Mouse (Mus musculus) G1E (cell line): ENCODE measurements around the gene Gabarap. TPM values are rescaled to one million over a fixed set of nuclear protein-coding genes. Genes with fewer than 3 reads are reported as not detected.
"Not testable (repeated sequence)": the region's sequence is repeated elsewhere in the genome, so short reads cannot be mapped to it uniquely, and the experiment has no call there.

Source experiments
- ATAC-seq: 2 replicates; pipeline ENCODE4 v1.8.0; 2016; ENCODE audit warnings: mild to moderate bottlenecking; ENCODE audit not compliant: insufficient number of reproducible peaks, poor library complexity, low FRiP score, severe bottlenecking; ENCODE audit errors: extremely low read depth
- DNase-seq: peaks from one replicate; pipeline ENCODE4 v3.0.0; 2012; ENCODE audit warnings: low spot score
- H3K27me3 ChIP-seq: 2 replicates; pipeline ENCODE4 v1.6.1; 2012; ENCODE audit warnings: mild to moderate bottlenecking, low read length, inconsistent platforms; ENCODE audit not compliant: insufficient read depth
- H3K36me3 ChIP-seq: replicated peaks from 2 replicates; pipeline ENCODE3; 2012; ENCODE audit warnings: mild to moderate bottlenecking, inconsistent platforms
- H3K4me1 ChIP-seq: 2 replicates; pipeline ENCODE4 v1.6.1; 2012; ENCODE audit warnings: low read depth, low read length, inconsistent platforms, mixed read lengths; ENCODE audit not compliant: insufficient read depth
- H3K4me3 ChIP-seq: 2 replicates; pipeline ENCODE4 v1.5.1; 2012; ENCODE audit warnings: low read depth, mild to moderate bottlenecking, inconsistent platforms, low read length, moderate library complexity, mixed read lengths
- H3K9me3 ChIP-seq: replicated peaks from 2 replicates; pipeline ENCODE4 v1.6.1; 2012; ENCODE audit warnings: inconsistent platforms
- CTCF ChIP-seq: IDR thresholded peaks from 2 replicates; pipeline ENCODE4 v1.5.1; 2012; ENCODE audit warnings: low read depth, low read length, inconsistent platforms, mixed read lengths
- GATA1 ChIP-seq: IDR thresholded peaks from 2 replicates; pipeline ENCODE4 v1.6.1; 2012; ENCODE audit warnings: borderline replicate concordance, low read length, inconsistent platforms, mixed read lengths
- GATA2 ChIP-seq: IDR thresholded peaks from 2 replicates; pipeline ENCODE4 v1.6.1; 2012; ENCODE audit warnings: low read depth, low read length, inconsistent platforms, borderline replicate concordance
- POLR2AphosphoS5 ChIP-seq: IDR thresholded peaks from 2 replicates; pipeline ENCODE4 v1.6.1; 2012; ENCODE audit warnings: low read depth, low read length, inconsistent platforms; ENCODE audit not compliant: insufficient replicate concordance
- TAL1 ChIP-seq: conservative IDR thresholded peaks from 2 replicates; pipeline ENCODE4 v1.6.1; 2012; ENCODE audit warnings: low read depth, low read length, inconsistent platforms, mixed read lengths
- polyA plus RNA-seq: library from polyadenylated mRNA; stranded (reverse); fragments of >175 nt; gene quantifications from 2 replicates; pipeline ENCODE4 v1.2.3, GENCODE M21; 2012
- total RNA-seq, 2 experiments: library from RNA; stranded (forward) in 1 of 2; stranded (reverse) in 1 of 2; fragments of 200-1000 nt in 1 of 2; fragments of >200 nt in 1 of 2; fragmentation: Nextera tagmentation in 1 of 2; gene quantifications; 2 replicates each; pipeline ENCODE4 v1.2.3; 2014 to 2017

The Gabarap gene
- total and polyA plus RNA-seq, 3 experiments, result 345 to 762 (median 569) TPM

DNA sequence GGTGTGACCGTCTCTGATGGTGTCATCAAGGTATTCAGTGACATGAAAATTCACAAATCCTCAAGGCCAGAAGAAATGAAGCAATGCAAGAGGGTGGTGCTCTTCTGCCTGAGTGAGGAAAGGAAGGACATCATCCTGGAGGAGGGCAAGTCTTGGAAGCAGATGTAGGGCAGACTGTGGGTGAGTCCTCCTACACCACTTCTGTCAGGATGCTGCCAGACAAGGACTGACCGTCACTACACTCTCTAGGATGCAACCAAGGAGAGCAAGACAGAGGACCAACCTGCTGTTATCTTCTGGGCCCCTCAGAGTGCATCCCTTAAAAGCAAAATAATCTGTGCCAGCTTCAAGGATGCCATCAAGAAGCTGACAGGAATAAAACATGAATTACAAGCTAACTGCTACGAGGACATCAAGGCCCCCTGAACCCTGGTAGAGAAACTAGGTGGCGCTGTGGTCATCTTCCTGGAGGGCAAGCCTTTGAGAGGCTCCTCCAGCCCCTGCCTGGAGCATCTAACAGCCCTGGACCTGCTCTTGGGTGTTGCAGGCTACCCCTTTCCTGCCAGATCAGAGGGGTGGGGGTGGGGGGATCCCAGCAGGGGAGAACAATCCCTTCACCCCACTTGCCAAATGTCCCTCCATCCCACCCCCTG lies 40.0 kb upstream of the Gabarap start:
- H3K27me3 ChIP-seq, result peaks cover 44% of the 10 kb centered on the region

GRCm38 (mm10) chr11:69952274-69952673 lies 38.7 kb upstream of the Gabarap start:
- Histone ChIP-seq H3K36me3 (no peaks in the 10 kb centered on the region), H3K9me3 (no peaks in the 10 kb centered on the region), H3K4me3 (no peak overlapping the region), H3K4me1 (peaks cover 32% of the 10 kb centered on the region), H3K27me3 (peaks cover 44% of the 10 kb centered on the region)
- ATAC-seq, result no peak
- TF ChIP-seq TAL1 (no peak), POLR2AphosphoS5 (no peak), GATA1 (no peak), CTCF (no peak), GATA2 (no peak)
- no peak for DNase-seq

More for the DNA sequence above, 40.0 kb upstream of the Gabarap start:
- DNase-seq, result no peak
- Histone ChIP-seq H3K9me3 (no peaks in the 10 kb centered on the region), H3K36me3 (no peaks in the 10 kb centered on the region), H3K4me1 (peaks cover 44% of the 10 kb centered on the region), H3K4me3 (no peak overlapping the region)
- TF ChIP-seq GATA2 (no peak), POLR2AphosphoS5 (no peak), TAL1 (no peak), CTCF (no peak), GATA1 (no peak)
- no peak for ATAC-seq

DNA sequence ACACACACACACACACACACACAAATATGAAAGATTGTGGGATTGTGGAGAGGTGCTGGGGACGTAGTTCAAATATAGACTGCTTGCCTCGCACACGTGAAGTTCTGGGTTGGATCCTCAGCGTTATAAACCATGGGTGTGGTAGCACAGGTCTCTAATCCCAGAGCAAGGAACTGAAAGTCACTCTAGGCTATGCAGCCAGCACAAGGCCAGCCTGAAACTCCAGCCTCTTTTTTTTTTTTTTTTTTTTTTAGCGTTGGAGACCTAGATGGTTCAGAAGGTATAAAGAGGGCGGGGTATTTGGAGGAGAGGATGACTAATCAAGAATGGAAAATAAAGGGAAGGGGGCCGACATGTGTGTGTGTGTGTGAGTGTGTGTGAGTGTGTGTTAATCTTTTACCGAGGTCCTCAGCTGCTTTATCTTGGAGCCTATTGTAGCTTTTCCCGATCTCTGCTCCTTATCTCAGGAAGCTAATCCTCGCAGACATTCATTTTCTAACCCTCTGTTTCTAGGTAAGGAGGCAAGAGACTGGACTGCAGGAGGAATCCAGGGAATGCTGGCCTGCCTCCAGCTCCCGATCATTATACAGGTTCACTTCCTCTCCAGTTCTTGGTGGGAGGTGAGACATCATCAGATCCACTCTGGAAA lies 37.6 kb upstream of the Gabarap start:
- ATAC-seq, result no peak
- no peaks in the 10 kb centered on the region for H3K9me3 ChIP-seq
- TF ChIP-seq GATA1, result no peak
- no peak for TF ChIP-seq TAL1
- TF ChIP-seq CTCF, result no peak
- TF ChIP-seq GATA2, result no peak
- TF ChIP-seq POLR2AphosphoS5, result no peak
- H3K27me3 ChIP-seq, result peaks cover 51% of the 10 kb centered on the region
- H3K36me3 ChIP-seq, result no peaks in the 10 kb centered on the region
- peaks cover 20% of the 10 kb centered on the region for H3K4me1 ChIP-seq
- no peak for DNase-seq
- H3K4me3 ChIP-seq, result no peak overlapping the region

DNA sequence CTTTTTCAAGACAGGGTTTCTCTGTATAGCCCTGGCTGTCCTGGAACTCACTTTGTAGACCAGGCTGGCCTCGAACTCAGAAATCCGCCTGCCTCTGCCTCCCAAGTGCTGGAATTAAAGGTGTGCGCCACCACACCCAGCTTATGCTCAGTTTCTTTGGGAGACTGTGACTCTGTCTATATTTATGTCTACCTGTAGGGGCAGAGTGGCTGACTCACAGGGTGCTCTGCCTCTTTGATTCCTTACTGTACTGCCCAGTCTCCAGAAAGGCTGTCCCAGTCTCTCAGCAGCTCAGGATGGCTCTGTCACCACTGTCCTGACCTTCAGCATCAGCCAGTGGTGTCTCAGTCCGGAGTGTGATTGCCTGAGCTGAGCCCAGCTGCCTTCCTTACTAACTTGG lies 35.3 kb upstream of the Gabarap start:
- ATAC-seq, H3K9me3 ChIP-seq, H3K36me3 ChIP-seq, DNase-seq, H3K4me3 ChIP-seq: not testable (repeated sequence)
- H3K27me3 ChIP-seq, result peaks cover 56% of the 10 kb centered on the region
- H3K4me1 ChIP-seq, result peaks cover 10% of the 10 kb centered on the region

GRCm38 (mm10) chr11:69956218-69956617 lies 34.7 kb upstream of the Gabarap start:
- Histone ChIP-seq H3K9me3 (no peaks in the 10 kb centered on the region), H3K4me1 (peaks cover 15% of the 10 kb centered on the region), H3K4me3 (no peak overlapping the region), H3K36me3 (no peaks in the 10 kb centered on the region), H3K27me3 (peaks cover 51% of the 10 kb centered on the region)
- no peak for ATAC-seq
- TF ChIP-seq POLR2AphosphoS5, result no peak
- TF ChIP-seq GATA1, result no peak
- TF ChIP-seq TAL1, result no peak
- no peak for TF ChIP-seq CTCF
- TF ChIP-seq GATA2, result no peak
- no peak for DNase-seq

DNA sequence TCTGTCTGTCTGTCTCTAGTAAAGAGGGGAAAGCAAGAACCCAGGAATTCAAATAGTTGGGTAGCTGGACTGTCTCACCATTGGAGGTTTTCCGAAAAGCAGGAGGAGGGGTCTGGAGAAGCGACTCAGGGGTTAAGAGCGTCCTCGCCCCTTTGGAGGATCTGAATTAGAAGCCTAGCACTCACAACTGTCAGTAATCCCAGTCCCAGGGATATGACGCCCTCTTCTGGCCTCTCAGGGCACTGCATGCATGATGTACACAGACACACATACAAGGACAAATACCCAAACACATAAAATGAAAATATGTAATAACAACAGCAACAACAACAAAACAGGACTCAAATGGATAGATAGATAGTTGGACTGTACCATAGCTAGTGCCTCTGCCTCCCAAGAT lies 30.3 kb upstream of the Gabarap start:
- TF ChIP-seq POLR2AphosphoS5 (no peak), CTCF (peak; percentile 25; the same call in 1 of the 2 replicates)
- Histone ChIP-seq H3K4me3 (no peak overlapping the region), H3K9me3 (peaks cover 7% of the 10 kb centered on the region), H3K27me3 (peaks cover 47% of the 10 kb centered on the region), H3K36me3 (no peaks in the 10 kb centered on the region), H3K4me1 (peaks cover 14% of the 10 kb centered on the region)
- DNase-seq (no peak), ATAC-seq (no peak)

GRCm38 (mm10) chr11:69961841-69962240 lies 29.1 kb upstream of the Gabarap start:
- no peak for ATAC-seq

More at GRCm38 (mm10) chr11:69961841-69962240, 29.1 kb upstream of the Gabarap start:
- H3K27me3 ChIP-seq, result peaks cover 45% of the 10 kb centered on the region
- DNase-seq, result no peak
- peaks cover 17% of the 10 kb centered on the region for H3K4me1 ChIP-seq
- no peak for TF ChIP-seq TAL1
- no peak for TF ChIP-seq GATA2
- no peak for TF ChIP-seq CTCF
- no peak for TF ChIP-seq POLR2AphosphoS5
- TF ChIP-seq GATA1, result no peak
- H3K36me3 ChIP-seq, result no peaks in the 10 kb centered on the region
- H3K9me3 ChIP-seq, result peaks cover 18% of the 10 kb centered on the region
- H3K4me3 ChIP-seq, result no peak overlapping the region
